Mouse (Mus musculus) T-helper 17 cell (primary cell): Measurements from ENCODE around the gene Zbtb9.

Experiments used
- in situ Hi-C, 2 experiments: fragments of 300-600 bp; cut with MboI, MseI; formaldehyde crosslinking; loops; 1 replicate in 1 of 2; 2 replicates in 1 of 2; pipeline ENCODE4 v1.15.1; 2025; ENCODE audit warnings: high pct_unique_total_duplicates in 2 of 2

Zbtb9 gene

DNA sequence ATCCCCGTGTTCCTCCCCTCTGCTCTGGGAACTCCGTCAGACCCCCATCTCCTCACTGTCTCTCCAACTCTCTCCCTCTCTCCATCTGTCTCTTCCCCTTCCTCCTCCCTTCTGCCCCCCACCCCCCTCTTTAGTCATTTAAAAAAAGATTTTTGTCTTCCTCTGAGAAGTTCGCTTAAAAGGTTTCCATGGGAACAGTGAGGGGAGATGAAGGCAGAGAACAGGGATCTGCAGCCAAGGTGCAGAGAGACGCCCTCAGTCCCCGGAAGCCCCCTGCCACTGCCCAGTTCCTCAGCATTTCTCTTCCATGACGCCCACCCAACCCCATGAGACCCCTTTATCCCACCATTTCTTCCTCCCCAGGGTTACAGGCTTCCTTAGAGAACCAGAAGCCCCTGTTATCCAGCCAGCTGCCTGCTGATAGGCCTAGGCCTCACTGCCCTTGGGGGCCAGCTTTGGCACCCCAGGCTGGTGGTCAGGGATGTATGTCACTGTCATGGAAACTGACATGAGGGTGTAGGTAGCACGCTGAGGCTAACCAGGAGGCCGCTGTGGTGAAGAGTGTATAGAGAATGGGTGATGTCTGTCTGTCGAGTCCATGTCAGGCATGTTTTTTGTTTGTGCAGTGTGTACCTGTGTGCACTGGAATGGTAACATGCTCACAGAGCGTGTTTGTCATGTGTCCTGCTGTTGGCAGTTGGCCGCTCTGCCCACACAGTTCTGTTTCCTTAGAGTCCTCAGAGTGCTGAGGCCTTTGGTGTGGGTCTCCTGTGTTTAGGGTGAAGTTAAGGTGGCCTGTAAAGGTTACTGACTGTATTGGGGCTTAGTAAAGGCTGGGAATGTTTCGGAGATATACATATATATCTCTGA is 25.5 kb upstream of the Zbtb9 start:
- in situ Hi-C loops: no loop called here

GRCm38 (mm10) chr17:26948316-26949050 is 24.5 kb upstream of the Zbtb9 start:
- in situ Hi-C loops: no loop called here

DNA sequence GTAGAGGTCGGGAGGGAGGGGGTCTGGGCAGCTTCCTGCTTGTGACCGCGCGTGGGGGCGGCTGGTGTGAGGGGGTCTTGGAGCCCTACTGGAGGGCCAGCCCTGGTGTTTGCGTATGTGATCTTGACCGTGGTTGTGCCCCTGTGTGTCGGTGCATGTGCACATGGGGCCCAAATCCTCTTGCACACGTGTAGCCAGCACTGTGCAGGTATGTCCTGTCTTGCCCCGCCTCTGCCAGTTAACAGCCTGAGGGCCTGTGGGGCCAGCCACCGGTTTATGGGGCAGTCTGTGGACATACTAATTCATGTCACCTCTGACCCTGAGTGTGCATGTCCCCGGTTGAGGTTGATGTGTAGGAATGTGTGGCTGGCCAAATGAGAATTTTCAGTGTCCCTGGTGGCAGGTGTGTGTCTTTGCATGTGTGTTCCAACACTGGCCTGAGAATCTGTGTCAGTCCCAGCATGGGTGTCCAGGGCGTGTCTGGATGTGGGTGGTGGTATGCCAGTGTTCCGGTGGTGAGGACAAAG is 23.9 kb upstream of the Zbtb9 start:
- in situ Hi-C loops: no loop called here

- in situ Hi-C loops: no loop called here
Observed at GRCm38 (mm10) chr17:26949866-26950265, 23.1 kb upstream of the Zbtb9 start.

- in situ Hi-C loops: no loop called here
Observed at GRCm38 (mm10) chr17:26950560-26951288, 22.2 kb upstream of the Zbtb9 start.

DNA sequence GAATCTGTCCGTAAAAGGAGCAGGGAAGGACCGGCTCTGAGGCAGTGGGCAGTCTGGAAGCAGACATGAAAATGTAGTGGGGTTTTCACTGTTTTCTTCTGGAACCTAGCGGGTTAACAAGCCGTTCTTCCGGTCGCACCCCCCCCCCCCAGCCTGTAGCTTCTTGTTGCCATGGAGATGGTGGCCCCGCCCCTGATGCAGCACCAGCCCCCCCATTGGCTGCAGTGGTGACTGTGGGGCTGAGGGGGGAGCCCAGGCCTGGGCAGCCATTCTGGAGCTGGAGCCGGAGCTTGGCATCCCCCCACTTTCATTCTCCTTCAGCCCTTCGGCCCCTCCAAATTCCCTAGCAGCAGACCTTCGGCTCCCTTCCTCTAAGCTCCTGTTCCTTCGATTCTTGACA is 21.6 kb upstream of the Zbtb9 start:
- in situ Hi-C loops: no loop called here

GRCm38 (mm10) chr17:26951952-26952877 is 20.8 kb upstream of the Zbtb9 start:
- in situ Hi-C loops: no loop called here

GRCm38 (mm10) chr17:26953201-26953600 is 19.8 kb upstream of the Zbtb9 start:
- in situ Hi-C loops: no loop called here

- in situ Hi-C loops: no loop called here
Observed at GRCm38 (mm10) chr17:26953726-26954125, 19.2 kb upstream of the Zbtb9 start.

DNA sequence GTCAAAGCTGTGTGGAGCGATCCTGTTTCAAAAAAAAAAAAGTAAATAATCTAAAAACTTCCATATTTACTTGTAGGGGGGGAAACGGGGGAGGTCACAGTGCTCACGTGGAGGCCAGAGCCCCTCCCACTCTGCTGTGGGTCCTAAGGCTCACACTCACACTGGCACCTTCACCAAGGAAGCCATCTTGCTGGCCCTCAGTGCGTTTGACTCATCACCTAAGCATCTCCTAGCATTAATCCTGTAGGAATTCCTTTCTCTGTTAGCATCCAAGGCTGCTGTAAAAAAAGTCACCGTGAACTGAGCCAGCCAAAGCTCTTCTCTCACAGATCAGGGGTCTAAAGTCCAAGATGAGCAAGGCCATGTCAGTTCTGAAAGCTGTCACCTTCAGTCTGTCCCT is 16.7 kb upstream of the Zbtb9 start:
- in situ Hi-C loops: no loop called here

DNA sequence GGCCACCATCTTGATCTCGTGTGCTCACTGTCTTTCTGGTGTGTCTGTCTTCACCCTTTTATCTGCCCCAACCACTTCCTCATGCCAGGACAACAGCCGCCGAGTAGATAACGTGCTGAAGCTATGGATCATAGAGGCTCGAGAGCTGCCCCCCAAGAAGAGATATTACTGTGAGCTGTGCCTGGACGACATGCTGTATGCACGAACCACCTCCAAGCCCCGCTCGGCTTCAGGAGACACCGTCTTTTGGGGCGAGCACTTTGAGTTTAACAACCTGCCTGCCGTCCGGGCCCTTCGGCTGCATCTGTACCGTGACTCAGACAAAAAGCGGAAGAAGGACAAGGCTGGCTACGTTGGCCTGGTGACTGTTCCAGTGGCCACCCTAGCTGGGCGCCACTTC is 16.1 kb upstream of the Zbtb9 start:
- in situ Hi-C loops: no loop called here

DNA sequence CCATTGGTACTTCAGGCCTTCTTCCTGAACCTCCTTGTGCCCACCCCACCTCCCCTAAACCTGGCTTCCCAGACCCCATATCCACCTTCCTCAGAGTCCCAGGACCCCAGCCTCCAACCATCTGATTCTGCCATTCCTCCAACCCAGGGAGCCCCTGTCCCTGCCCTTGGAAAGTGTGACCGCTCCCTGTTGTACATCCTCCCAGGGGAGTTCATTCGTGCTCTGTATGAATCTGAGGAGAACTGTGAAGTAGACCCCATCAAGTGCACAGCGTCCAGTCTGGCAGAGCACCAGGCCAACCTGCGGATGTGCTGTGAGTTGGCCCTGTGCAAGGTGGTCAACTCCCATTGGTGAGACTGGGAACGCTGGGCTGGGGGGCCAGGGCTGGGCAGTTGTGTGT is 15.1 kb upstream of the Zbtb9 start:
- in situ Hi-C loops: no loop called here

DNA sequence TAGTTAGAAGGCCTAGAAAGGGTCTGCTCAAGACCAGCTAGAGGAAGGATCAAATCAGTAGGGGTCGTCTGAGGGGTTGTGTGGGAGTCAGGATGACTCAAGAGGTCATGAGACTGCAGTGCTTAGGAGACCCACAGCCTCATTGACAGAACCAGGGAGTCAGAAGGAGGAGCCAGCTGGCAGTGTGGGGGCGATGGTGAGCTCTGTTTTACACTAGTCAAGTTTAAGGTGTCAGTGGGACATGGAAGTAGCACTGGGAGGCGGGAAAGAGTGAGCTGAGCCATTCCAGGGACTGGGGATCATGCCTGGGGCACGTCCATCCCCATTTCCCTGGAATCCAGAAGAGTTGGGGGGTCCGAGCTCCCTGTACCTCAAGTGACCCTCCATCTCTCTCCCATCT is 14.1 kb upstream of the Zbtb9 start:
- in situ Hi-C loops: no loop called here

DNA sequence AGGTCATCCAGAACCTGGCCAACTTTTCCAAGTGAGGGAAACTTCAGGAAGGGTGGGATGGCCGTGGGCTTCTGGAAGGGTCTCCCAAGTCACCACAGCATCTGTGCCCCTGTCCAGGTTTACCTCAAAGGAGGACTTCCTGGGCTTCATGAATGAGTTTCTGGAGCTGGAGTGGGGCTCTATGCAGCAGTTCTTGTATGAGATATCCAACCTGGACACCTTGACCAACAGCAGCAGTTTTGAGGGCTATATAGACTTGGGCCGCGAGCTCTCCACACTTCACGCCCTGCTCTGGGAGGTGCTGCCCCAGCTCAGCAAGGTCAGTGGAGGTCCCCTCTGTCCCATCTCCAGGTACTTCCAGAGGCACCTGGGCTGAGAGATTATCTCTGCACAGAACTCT is 13.2 kb upstream of the Zbtb9 start:
- in situ Hi-C loops: no loop called here

- in situ Hi-C loops: no loop called here
Observed at GRCm38 (mm10) chr17:26961572-26962240, 11.3 kb upstream of the Zbtb9 start.

- in situ Hi-C loops: no loop called here
Observed at GRCm38 (mm10) chr17:26966993-26967392, 6.0 kb upstream of the Zbtb9 start.

DNA sequence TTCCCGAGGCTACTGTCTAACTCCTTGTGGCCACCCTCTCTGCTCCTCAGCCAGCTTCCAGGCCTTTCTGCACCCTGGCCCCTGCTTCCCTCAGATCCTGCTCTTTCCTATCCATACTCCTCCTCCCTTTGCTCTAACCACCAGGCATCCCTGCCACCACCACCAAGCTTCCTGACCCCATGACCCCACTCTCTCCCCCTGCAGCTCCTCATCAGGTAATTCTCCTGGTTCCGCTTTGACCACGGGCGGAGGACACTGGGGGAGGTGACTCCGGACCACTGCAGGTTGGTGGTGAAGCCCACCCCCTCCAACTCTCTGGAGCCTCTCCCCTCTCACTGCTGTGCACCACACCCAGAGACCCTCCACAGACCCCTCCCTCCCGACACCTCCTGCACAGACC is 5.5 kb upstream of the Zbtb9 start:
- in situ Hi-C loops: no loop called here

DNA sequence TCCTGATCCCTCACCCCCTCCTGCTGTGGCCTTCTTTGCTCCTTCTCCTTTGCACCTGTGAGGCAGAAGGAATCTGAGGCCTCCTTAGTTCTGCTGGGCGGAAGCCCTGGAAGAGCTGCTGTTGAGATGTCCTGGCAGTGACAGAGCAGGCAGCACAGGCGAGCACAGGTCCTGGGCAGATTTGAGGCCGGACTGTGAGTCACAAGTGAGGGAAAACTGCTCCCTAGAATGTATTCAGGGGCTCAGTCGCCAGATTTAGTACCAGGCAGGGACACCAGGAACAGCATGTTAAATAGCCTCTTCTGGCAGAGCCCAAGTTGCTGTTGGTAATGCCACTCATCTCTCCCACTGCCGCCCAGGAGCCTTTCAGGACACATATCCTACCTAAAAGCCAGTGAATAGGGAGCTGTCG is 4.8 kb upstream of the Zbtb9 start:
- in situ Hi-C loops: no loop called here

DNA sequence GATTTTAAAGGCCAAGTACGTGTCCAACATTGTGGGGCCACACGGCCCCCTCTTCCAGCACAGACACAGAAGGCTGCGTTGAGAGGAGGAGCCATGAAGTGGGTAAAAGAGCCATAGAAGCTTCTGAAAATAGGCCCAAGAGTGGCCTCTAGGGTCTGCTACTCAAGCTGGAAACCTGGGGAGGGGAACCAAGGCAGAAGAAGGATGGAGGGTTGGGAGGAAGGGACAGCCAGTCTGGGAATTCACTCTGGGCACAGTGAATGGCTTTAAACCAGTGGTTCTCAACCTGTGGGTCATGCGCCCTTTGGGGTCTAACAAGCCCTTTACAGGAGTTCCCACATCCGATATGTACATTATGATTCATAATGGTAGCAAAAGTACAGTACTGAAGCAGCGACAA is 3.7 kb upstream of the Zbtb9 start:
- in situ Hi-C loops: no loop called here

GRCm38 (mm10) chr17:26970221-26970620 is 2.7 kb upstream of the Zbtb9 start:
- in situ Hi-C loops: loop anchor here in 1 of 2 experiments (10.0 kb wide), 1 partner anchor 45 kb away; no protein-coding TSS in a partner anchor
